Mouse (Mus musculus): ENCODE measurements around the gene Oaz3.

Oaz3 gene

GRCm38 (mm10) chr3:94386671-94387070 lies 57.0 kb downstream of the Oaz3 start:
- no peak for DNase-seq

- DNase-seq = no peak
Measured at GRCm38 (mm10) chr3:94383476-94383875, 60.2 kb downstream of the Oaz3 start.

Measured in kidney, postnatal 10 days (tissue).